In the genomic region with DNA sequence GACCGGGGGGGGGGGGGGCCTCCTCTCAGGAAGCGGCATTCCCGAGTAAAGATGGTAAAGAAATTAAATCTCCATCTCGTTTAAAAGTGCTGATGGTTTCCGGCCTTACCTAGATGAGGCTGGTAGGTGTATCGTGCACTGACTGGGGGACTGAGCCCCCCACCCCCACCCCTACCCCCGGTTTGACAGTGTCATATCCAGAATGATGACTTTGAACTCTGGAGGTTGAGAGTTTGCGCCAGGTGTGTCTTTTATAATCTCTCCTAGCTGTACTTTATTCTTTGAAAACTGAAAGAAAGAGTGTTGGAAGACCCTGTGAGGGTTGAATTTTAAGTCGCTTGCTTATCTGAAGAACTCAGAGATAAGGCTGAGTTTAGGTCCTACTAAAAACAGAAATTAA, we compare ENCODE assay signal across 8 mouse cellular contexts. TPM values are rescaled to one million over a fixed set of nuclear protein-coding genes. Genes with fewer than 3 reads are reported as not detected.
DNase-seq lines count a peak whose midpoint lies in the region; ATAC-seq and TF ChIP-seq lines count a peak whose summit lies in the region.

No protein-coding gene starts in this region.

- H3K27ac ChIP-seq in gastrocnemius, adult 2 months: peak overlapping the region; percentile 86
- peak overlapping the region; percentile 10; the same call in 1 of the 2 replicates for H3K27ac ChIP-seq in thymus, adult 2 months (ENCODE audit: control insufficient read depth, insufficient read depth, low read length)
- H3K27ac ChIP-seq in liver, embryonic 11.5 days (ENCODE audit: low read depth, low read length): peak overlapping the region; percentile 46; the same call in 1 of the 2 replicates

- peak overlapping the region; percentile 69 for H3K4me2 ChIP-seq in liver, embryonic 11.5 days

- no peak for TF ChIP-seq CTCF in gastrocnemius, adult 2 months (IDR thresholded peaks at IDR 0.05)
- no peak for TF ChIP-seq CTCF in thymus, adult 2 months (IDR thresholded peaks at IDR 0.05; ENCODE audit: borderline replicate concordance, control insufficient read depth, extremely low read depth, insufficient read depth, low read length, poor library complexity)

- DNase-seq in gastrocnemius, adult 2 months: no peak
- no peak for DNase-seq in gastrocnemius, postnatal 14 days
- no peak for DNase-seq in thymus, adult 2 months
- no peak for DNase-seq in thymus, postnatal 0 days (ENCODE audit: low spot score)
- no peak for DNase-seq in liver, embryonic 11.5 days (ENCODE audit: low spot score)
- no peak for DNase-seq in urinary bladder, adult 2 months (ENCODE audit: low spot score)
- DNase-seq in natural killer cell, adult 2 months (ENCODE audit: low spot score in 2 of 2): no peak

- peak; percentile 32 for ATAC-seq in liver, embryonic 11.5 days (replicated peaks; ENCODE audit: low FRiP score)
- ATAC-seq in activated CD4-positive, CD25-positive, alpha-beta regulatory T cell, adult 4 months: no peak

- TF ChIP-seq POLR2A in thymus, adult 2 months (IDR thresholded peaks at IDR 0.05; ENCODE audit: control insufficient read depth, extremely low read depth, insufficient read depth, low read length, poor library complexity): no peak

- peaks cover 11% of the 10 kb centered on the region for H3K36me3 ChIP-seq in thymus, adult 2 months (ENCODE audit: control insufficient read depth, insufficient read depth, low read length)
- 0 out of 2 replicates have a peak, but pooled peaks cover 2% of the 10 kb centered on the region for H3K36me3 ChIP-seq in liver, embryonic 11.5 days (ENCODE audit: control insufficient read depth, insufficient read depth, low read length)

- intact Hi-C loops in gastrocnemius, adult 2 months (cut with DNase I): loop anchor here (5.0 kb wide), 2 partner anchors 61 to 136 kb away; a partner anchor contains a TSS
- intact Hi-C loops in gastrocnemius, postnatal 14 days (cut with DNase I; ENCODE audit: low total_unique reads): no loop called here

- 2% methylated on average over 9 of the region's 9 CpGs for WGBS in thymus, adult 2 months
- 9% methylated on average over 8 of the region's 9 CpGs for WGBS in liver, embryonic 11.5 days

- no peaks in the 10 kb centered on the region for H3K9me3 ChIP-seq in liver, embryonic 11.5 days (ENCODE audit: control insufficient read depth, low read length)

- peak overlapping the region; percentile 74 for H3K9ac ChIP-seq in liver, embryonic 11.5 days (ENCODE audit: low read depth, low read length)

- H3K4me1 ChIP-seq in thymus, adult 2 months (replicated peaks; ENCODE audit: control insufficient read depth, insufficient read depth, low read length): peaks cover 6% of the 10 kb centered on the region
- peaks cover 5% of the 10 kb centered on the region; the same call in 1 of the 2 replicates for H3K4me1 ChIP-seq in liver, embryonic 11.5 days (replicated peaks; ENCODE audit: control insufficient read depth, insufficient read depth, low read length)

- peak overlapping the region; percentile 78 for H3K4me3 ChIP-seq in gastrocnemius, adult 2 months
- H3K4me3 ChIP-seq in thymus, adult 2 months (ENCODE audit: control insufficient read depth, insufficient read depth, low read length): peak overlapping the region; percentile 55
- peak overlapping the region; percentile 64 for H3K4me3 ChIP-seq in liver, embryonic 11.5 days (ENCODE audit: low read depth, low read length)

- no peaks in the 10 kb centered on the region for H3K27me3 ChIP-seq in thymus, adult 2 months (ENCODE audit: control insufficient read depth, insufficient read depth, low read length)
- H3K27me3 ChIP-seq in liver, embryonic 11.5 days (replicated peaks; ENCODE audit: control insufficient read depth, insufficient read depth, low read length): no peaks in the 10 kb centered on the region

RNA-seq across cellular contexts. Expression of a gene that starts 0.4 kb away (rescaled TPM):
- total RNA-seq in gastrocnemius, adult 2 months (2021): 10 to 100 TPM; 11.7 to 12.3 TPM
- total RNA-seq in gastrocnemius, postnatal 14 days (2021): 10 to 100 TPM; 13.2 to 16.4 TPM
- polyA plus RNA-seq in thymus, adult 2 months (2012; rRNA removed): 9.1 and 12.1 TPM in 2 replicates
- 68.9 and 69.1 TPM in 2 replicates for polyA plus RNA-seq in thymus, postnatal 0 days (2015; fragmentation: Nextera tagmentation; extraction: Ambion mirVana)
- polyA plus RNA-seq in liver, embryonic 11.5 days (2014; fragmentation: Nextera tagmentation; extraction: Ambion mirVana): 69.6 and 78.2 TPM in 2 replicates
- 100 to 1,000 TPM; 115 to 117 TPM for polyA plus RNA-seq in activated CD4-positive, CD25-positive, alpha-beta regulatory T cell, adult 4 months (2017; shearing (Covaris generic))
- 41.6 and 46.7 TPM in 2 replicates for polyA plus RNA-seq in urinary bladder, adult 2 months (2012; rRNA removed)

Comparison
In these comparisons a context has a peak if more than half of its experiments do, and no peak if none do; other contexts are left out.
1. H3K27ac ChIP-seq: peak in every context shown above with its lines; median percentile 86 in gastrocnemius, adult 2 months; 46 in liver, embryonic 11.5 days; 10 in thymus, adult 2 months.